Mouse (Mus musculus): ENCODE results near the gene 2610044O15Rik8.
A peak's percentile ranks its signal among the peaks of the same experiment; 100 is the strongest.

Gene 2610044O15Rik8

DNA sequence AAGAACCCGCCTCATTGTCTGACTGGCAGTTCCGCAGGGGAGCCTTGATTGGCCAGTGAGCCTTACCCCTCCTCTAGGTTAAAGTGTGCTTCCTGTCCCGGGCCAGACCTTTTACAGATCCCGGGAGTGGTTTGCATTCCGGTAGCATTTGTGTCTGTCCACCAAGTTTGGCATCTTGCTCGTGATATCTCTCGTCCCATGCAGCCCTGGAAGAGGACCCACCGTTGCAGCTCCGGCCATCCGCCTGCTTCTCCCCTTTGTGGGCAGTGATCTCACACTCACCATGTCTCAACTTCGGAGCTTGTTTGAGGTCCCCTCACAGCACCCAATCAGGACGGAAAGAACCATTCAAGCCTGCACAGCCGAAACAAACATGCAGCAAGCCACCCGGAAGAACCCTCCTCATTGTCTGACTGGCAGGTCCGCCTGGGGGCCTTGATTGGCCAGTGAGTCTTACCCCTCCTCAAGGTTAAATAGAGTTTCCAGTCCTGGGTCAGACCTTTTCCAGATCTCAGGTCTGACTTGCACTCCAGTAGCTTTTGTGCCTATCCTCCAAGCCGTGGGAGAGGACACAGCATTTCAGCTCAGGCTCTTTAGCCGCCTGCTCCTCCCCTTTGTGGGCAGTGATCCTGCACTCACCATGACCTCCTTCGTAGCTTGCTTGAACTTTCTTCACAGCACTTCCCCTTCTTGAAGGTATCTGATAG lies at the start of gene 2610044O15Rik8:
TSS of gene 2610044O15Rik8 (minus strand) at position 380 of the 707 bp plus-strand sequence.
- peak; percentile 89 for DNase-seq

DNA sequence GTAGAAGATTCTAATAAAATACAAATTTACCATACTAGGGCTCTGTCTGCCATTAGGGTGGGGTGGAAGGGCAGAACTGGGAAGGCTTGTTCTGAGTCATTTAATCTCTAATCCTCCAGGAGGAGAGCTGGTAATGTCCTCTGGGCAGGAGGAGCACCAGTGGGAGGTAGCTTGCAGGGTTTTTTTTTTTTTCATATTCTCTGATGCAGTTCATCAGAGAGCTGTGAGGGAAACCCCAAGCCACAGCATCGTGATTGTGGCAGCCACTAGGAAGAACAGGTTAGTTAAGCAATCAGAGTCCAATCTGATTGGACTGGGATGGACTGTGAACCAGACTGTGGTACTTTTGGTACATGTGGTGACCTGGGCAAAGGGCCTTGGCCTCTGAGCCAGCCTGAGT lies 31.7 kb upstream of the 2610044O15Rik8 start:
- DNase-seq, result no peak

DNA sequence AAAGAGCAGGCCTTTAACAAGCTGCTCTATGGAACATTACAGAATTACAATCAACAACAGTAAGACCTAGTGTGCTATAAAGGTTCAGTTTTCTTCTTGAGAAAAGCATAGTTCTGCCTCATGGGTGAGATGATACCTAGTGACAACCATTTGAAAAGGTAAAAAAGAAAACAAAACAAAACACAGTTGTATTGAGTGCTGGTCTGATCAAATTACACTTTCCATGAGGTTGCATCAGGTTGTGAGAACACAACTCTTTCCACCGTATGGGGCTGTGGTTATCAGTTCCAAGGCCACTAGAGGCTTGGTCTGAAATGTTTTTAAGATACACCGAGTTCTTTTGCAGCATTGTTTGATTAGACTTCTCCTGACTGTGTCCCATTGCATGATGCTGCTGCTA lies 30.1 kb upstream of the 2610044O15Rik8 start:
- DNase-seq, result no peak

DNA sequence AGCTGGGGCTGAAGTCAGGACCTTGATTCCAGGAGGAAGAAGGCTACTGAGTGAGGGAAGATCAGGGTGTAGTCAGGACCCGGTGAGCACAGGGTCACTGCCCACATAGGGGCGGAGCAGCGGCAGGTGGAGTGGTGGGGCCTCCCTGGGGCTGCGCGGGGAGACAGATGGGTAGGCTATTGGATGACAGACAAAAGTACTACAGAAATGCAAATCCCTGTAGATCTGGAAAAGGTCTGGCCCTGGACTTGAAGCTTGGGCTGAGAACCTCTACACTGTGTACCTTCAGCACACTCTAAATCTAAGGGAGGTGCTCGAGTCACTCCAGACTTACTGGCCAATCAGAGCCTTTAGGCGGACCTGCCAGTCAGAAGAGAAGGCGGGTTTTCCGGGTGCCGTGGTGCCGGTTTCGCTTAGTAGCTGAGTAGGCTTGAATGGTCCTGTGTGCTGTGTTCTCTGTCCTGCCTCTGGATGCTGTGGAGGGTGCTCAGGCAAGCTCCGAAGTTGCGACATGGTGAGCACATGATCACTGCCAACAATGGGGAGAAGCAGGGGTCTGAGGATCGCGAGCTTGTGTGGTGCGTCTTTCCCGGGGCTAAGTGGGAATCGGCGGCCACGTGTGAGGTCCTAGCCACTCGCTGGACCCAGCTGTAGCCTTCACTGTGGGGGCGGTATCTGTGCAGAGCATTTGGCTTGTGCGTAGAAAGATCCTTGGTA lies 29.2 kb upstream of the 2610044O15Rik8 start:
- DNase-seq, result peak; percentile 78

DNA sequence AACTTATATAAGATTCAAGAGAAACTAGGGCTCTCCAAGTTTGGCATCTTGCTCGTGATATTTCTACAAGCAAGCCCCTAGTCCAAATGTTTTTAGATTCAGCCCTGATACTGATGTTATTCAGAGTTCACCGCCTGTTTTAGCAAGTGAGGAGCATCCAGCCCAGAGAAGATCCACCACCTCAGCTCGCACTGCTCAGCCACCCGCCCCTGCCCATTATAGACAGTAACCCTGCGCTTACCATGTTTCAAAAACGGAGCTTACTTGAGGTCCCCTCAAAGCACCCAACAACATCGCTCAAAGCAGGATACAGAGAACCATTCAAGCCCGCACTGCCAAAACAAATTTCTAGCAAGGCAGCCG lies 561 bp downstream of the 2610044O15Rik8 start:
- no peak for DNase-seq
